Mouse (Mus musculus): ENCODE results near the gene Col5a2.

DNA sequence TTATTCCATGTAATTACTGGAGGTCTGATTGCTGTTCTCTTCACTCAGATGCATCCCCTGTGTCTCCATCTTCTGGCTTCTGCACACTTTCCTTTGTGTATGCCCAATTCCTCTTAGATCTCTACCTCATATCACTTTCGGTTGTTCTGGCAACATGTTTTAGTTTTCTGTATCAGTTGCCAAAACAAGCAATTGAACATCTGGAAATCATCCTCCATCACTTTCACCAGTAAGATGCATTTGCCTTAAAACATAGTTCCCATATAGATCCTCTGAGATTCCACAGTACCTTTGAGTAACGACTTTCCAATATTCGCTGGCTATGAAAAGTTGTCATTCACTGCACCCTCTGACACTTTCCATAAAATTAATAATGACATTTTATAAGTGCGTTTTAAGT lies 20.1 kb downstream of the Col5a2 start:
- no peak for TF ChIP-seq CTCF (IDR thresholded peaks at IDR 0.05; ENCODE audit: low read depth, low read length)
- no peak for TF ChIP-seq POLR2AphosphoS5 (IDR thresholded peaks at IDR 0.05; ENCODE audit: insufficient replicate concordance, low read depth, low read length)
- no peak for TF ChIP-seq GATA1 (IDR thresholded peaks at IDR 0.05; ENCODE audit: borderline replicate concordance, low read length)
- TF ChIP-seq GATA2 (IDR thresholded peaks at IDR 0.05; ENCODE audit: borderline replicate concordance, low read depth, low read length), result no peak

Measured in G1E (cell line).